Mouse (Mus musculus): ENCODE results near the gene March7. TPM values are rescaled to one million over a fixed set of nuclear protein-coding genes. Genes with fewer than 3 reads are reported as not detected.

March7 gene
- polyA plus RNA-seq, 1 experiment: 124 TPM

DNA sequence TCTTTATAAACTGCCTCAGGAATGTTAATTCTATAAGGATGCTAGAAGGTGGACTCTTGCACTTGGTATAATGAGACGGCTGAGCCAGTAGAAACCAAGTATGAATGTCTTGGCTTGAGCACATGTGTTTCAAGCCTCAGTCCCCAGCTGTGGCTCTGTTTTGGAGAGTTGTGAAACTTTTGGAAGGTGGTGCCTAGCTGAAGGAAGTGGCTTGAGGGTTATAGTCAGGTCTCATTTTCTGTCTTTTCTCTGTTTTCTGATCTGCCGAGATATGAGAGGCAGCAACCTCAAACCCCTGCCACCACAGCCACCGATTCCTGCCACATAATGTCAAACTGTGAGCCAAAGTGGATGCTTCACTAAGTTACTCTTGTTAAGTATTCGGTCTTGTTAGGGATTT is 68.9 kb downstream of the March7 start:
- Histone ChIP-seq H3K4me3 (ENCODE audit: insufficient read depth, low read length) (no peak overlapping the region), H3K27ac (ENCODE audit: insufficient read depth, low read length) (no peak overlapping the region), H3K4me1 (ENCODE audit: control insufficient read depth, insufficient read depth, low read length) (no peaks in the 10 kb centered on the region)
- no peak for TF ChIP-seq POLR2A (IDR thresholded peaks at IDR 0.05; ENCODE audit: low read depth, low read length)
- TF ChIP-seq CTCF (IDR thresholded peaks at IDR 0.05; ENCODE audit: borderline replicate concordance, insufficient read depth, low read length): no peak

DNA sequence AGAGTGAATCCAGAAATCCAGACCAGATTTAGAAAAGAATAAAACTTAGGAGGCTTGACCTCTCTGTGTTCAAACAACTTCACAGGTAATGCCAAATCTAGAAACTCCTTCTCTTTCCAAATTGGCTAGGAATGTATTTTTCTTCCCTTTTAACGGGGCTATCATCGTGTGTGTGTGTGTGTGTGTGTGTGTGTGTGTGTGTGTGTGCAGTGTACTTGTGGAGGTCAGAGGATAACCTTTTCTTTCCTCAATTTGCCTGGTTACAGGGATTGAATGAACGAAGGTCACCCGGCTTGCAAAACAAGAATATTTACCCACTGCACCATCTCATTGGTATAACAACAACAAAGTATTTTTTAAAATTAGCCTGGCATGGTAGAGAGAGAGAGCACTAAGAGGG is 72.9 kb downstream of the March7 start:
- TF ChIP-seq POLR2A (IDR thresholded peaks at IDR 0.05; ENCODE audit: low read depth, low read length) (no peak), CTCF (IDR thresholded peaks at IDR 0.05; ENCODE audit: borderline replicate concordance, insufficient read depth, low read length) (no peak)
- H3K4me3 ChIP-seq (ENCODE audit: insufficient read depth, low read length): no peak overlapping the region
- H3K27ac ChIP-seq (ENCODE audit: insufficient read depth, low read length): no peak overlapping the region
- H3K4me1 ChIP-seq (ENCODE audit: control insufficient read depth, insufficient read depth, low read length): no peaks in the 10 kb centered on the region

DNA sequence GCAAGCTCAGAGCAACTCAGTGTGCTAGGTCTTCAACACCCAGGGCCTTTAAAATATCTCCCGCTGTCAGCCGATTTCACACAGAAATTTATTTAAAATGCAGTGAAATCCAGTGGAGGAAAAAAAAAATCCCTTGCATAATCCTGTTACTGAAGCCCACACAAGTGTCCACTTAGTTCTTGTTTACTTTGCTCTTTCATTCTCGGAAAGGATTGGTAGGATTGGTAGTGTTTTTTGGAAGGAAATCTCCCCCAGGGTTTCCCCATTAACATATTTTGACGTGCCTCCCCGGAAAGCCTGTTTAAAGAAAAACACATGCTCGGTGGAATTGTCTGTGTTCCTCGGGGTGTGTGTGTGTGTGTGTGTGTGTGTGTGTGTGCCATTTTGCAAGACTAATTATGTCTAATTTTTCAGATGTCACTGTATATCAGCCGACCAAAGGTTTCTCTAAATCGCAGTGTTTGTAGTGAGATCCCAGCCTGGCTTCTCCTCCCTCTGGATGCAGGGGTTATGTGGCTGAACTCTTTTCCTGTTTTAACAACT is 73.6 kb downstream of the March7 start:
- TF ChIP-seq POLR2A (IDR thresholded peaks at IDR 0.05; ENCODE audit: low read depth, low read length) (no peak), CTCF (IDR thresholded peaks at IDR 0.05; ENCODE audit: borderline replicate concordance, insufficient read depth, low read length) (no peak)
- Histone ChIP-seq H3K27ac (ENCODE audit: insufficient read depth, low read length) (no peak overlapping the region), H3K4me3 (ENCODE audit: insufficient read depth, low read length) (peak overlapping the region; percentile 42), H3K4me1 (ENCODE audit: control insufficient read depth, insufficient read depth, low read length) (no peaks in the 10 kb centered on the region)

DNA sequence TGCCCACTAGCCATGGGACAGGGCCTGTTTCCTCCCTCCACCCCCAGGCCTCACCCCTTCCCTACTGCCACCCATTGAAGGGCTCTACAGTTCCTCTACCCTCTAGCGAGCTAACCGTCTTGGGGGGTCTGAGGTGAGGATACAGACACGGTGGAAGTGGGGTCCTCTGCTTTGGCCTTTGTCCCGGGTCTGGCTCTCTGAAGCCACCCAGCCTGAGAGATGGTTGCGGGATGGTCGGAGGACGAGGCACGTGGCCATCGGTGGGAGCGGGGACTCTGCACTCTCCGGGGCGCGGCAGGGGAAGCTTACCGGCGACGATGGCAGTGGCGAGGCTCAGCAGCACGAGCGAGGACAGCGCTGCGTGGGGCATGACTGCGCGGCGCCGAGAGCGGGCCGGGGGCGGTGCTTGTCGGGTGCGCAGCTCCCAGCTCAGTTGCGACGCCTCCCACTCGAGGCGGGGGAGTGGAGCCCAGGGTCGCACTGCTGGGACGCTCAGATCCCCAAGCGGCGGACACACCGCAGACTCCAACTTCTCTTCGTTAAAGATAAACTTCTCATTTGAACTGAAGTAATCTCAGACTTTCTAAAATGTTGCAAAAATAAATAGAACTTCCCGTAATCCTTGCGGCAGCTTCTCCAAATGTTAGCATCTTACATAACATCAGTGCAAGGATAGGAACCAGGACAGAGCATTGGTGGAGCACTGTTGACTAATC is 74.2 kb downstream of the March7 start:
- TF ChIP-seq CTCF (IDR thresholded peaks at IDR 0.05; ENCODE audit: borderline replicate concordance, insufficient read depth, low read length) (no peak), POLR2A (IDR thresholded peaks at IDR 0.05; ENCODE audit: low read depth, low read length) (peak; percentile 68)
- Histone ChIP-seq H3K4me1 (ENCODE audit: control insufficient read depth, insufficient read depth, low read length) (no peaks in the 10 kb centered on the region), H3K27ac (ENCODE audit: insufficient read depth, low read length) (no peak overlapping the region), H3K4me3 (ENCODE audit: insufficient read depth, low read length) (peak overlapping the region; percentile 42)

DNA sequence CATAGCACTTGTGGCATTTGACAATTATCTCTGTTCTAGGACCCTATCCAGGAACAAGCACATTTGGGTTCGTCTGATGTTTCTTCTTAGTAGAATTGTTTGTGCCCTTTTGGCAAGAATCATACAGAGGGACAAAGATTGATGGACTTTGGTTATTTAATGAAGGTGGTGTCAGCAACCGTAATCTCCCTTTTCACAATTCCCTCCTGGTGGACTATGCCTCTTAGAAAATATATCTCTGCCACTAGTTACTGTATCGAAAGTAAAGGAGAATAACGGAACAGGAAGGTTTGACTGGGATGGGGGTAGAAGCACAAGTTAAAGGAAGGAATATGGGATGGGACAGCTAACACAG is 74.8 kb downstream of the March7 start, which contains the start of gene Cd302:
TSS of gene Cd302 (minus strand) at position 22 of the 355 bp plus-strand sequence.
- no peak within 1 kb of the TSS for H3K27ac ChIP-seq (ENCODE audit: insufficient read depth, low read length)
- no peak for TF ChIP-seq CTCF (IDR thresholded peaks at IDR 0.05; ENCODE audit: borderline replicate concordance, insufficient read depth, low read length)
- no peak for TF ChIP-seq POLR2A (IDR thresholded peaks at IDR 0.05; ENCODE audit: low read depth, low read length)
- H3K4me3 ChIP-seq (ENCODE audit: insufficient read depth, low read length): peak within 1 kb of the TSS; percentile 42
- no peaks in the 10 kb centered on the region for H3K4me1 ChIP-seq (ENCODE audit: control insufficient read depth, insufficient read depth, low read length)

DNA sequence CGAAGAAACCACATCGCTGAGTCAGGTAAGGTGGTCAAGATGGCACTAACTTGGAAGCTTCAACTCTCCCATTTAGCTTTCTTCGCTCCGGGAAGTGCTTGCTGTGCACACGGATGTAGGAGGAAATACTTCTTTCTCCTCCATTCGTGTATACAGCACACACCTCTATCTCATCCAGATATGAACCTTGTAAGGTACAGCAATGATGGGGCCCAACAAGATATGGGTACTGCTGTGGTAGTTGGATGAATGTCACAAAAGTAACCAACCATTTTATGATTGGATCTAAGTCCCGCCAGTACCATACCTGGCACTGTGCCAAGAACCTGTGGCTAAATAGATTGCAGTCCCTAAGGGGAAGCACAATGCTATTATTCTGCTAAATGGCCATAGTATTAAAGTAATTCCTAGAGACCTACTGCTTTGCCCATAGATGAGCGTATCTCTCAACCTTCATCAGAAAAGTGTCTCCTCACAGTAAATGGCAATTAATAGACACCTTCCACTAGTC is 75.5 kb downstream of the March7 start:
- no peaks in the 10 kb centered on the region for H3K4me1 ChIP-seq (ENCODE audit: control insufficient read depth, insufficient read depth, low read length)
- no peak overlapping the region for H3K27ac ChIP-seq (ENCODE audit: insufficient read depth, low read length)
- H3K4me3 ChIP-seq (ENCODE audit: insufficient read depth, low read length): no peak overlapping the region
- TF ChIP-seq POLR2A (IDR thresholded peaks at IDR 0.05; ENCODE audit: low read depth, low read length) (no peak), CTCF (IDR thresholded peaks at IDR 0.05; ENCODE audit: borderline replicate concordance, insufficient read depth, low read length) (no peak)

DNA sequence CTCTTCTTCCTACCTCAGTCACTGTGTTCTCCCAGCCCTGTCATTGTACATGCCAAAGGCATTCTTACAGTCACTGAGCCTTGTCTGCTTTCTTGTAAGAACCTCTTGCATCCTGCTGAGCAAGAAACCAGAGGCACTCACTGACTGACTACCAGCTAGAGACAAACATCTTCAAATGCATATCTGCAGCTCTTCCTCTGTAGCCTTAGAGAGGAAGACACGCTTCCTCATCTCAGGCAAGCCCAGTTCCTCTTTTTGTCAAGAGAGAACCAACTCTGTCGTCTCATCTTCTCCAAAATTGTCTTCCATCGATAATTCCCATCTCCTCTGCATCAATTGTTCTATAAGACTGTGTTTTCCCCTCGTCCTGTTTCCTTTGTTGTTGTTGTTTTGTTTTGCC is 78.9 kb downstream of the March7 start:
- no peak overlapping the region for H3K4me3 ChIP-seq (ENCODE audit: insufficient read depth, low read length)
- TF ChIP-seq CTCF (IDR thresholded peaks at IDR 0.05; ENCODE audit: borderline replicate concordance, insufficient read depth, low read length) (no peak), POLR2A (IDR thresholded peaks at IDR 0.05; ENCODE audit: low read depth, low read length) (no peak)
- no peak overlapping the region for H3K27ac ChIP-seq (ENCODE audit: insufficient read depth, low read length)
- no peaks in the 10 kb centered on the region for H3K4me1 ChIP-seq (ENCODE audit: control insufficient read depth, insufficient read depth, low read length)

DNA sequence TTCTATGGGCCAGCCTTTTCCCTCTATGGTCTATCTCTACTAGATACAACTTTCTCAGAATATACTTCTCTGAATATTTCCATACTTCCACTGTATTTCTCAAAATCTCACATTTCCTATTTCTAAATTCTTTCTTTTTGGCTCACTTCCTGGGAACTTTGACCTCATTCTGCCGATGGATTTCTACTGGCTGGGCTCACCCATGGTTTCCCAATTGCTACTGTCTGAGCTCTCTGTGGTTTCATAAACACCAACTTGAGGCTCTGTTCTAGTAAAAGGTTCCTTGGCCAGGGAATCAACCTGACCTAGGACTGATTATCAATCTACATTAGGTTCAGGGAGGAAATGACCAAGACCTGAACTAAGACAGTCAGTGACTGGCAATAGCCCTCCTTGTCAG is 79.8 kb downstream of the March7 start:
- H3K4me1 ChIP-seq (ENCODE audit: control insufficient read depth, insufficient read depth, low read length): no peaks in the 10 kb centered on the region
- no peak overlapping the region for H3K4me3 ChIP-seq (ENCODE audit: insufficient read depth, low read length)
- no peak overlapping the region for H3K27ac ChIP-seq (ENCODE audit: insufficient read depth, low read length)
- TF ChIP-seq CTCF (IDR thresholded peaks at IDR 0.05; ENCODE audit: borderline replicate concordance, insufficient read depth, low read length) (no peak), POLR2A (IDR thresholded peaks at IDR 0.05; ENCODE audit: low read depth, low read length) (no peak)

DNA sequence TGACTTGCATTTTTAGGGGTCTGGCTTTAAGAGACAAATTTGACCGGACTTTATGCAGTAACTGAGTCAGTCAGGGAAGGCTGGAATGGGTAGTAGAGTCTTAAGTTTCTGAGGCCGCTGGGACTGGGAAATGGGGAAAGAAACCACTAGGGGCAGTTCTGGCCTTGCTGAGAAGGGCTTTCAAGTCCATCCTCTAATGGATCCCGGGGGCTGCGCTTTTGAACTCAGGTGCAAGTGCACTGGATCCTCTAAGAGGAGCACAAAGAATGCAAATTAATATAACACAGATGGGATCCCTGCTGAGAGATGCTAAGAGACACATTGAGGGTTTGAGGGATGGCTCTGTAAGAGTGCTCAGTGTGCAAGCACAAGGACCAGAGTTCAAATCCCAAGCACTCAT is 81.7 kb downstream of the March7 start:
- Histone ChIP-seq H3K27ac (ENCODE audit: insufficient read depth, low read length) (no peak overlapping the region), H3K4me3 (ENCODE audit: insufficient read depth, low read length) (no peak overlapping the region), H3K4me1 (ENCODE audit: control insufficient read depth, insufficient read depth, low read length) (no peaks in the 10 kb centered on the region)
- no peak for TF ChIP-seq CTCF (IDR thresholded peaks at IDR 0.05; ENCODE audit: borderline replicate concordance, insufficient read depth, low read length)
- no peak for TF ChIP-seq POLR2A (IDR thresholded peaks at IDR 0.05; ENCODE audit: low read depth, low read length)

DNA sequence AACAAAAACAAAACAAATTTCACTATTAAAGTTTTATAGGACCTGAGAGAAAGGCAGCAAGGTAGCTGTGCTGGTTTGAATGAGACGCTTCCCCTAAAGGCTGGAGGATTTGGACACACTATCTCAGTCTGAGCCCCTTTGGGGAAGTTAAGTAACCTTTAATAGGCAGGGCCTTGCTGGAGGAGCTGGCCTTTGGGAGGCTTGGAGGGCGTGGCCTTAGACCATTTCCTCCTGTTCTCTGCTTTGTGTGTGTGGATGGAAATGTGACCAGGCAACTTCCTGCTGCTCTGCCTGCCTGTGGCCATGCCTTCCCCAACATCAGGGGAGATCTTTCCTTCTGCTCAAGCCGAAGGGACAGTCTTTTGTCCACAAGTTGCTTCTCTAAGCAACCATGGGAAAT is 88.6 kb downstream of the March7 start:
- H3K4me1 ChIP-seq (ENCODE audit: control insufficient read depth, insufficient read depth, low read length): no peaks in the 10 kb centered on the region
- H3K4me3 ChIP-seq (ENCODE audit: insufficient read depth, low read length): no peak overlapping the region
- TF ChIP-seq CTCF (IDR thresholded peaks at IDR 0.05; ENCODE audit: borderline replicate concordance, insufficient read depth, low read length) (no peak), POLR2A (IDR thresholded peaks at IDR 0.05; ENCODE audit: low read depth, low read length) (no peak)
- no peak overlapping the region for H3K27ac ChIP-seq (ENCODE audit: insufficient read depth, low read length)
